Mouse (Mus musculus): ENCODE measurements around the gene Mybphl. TPM values are rescaled to one million over a fixed set of nuclear protein-coding genes. Genes with fewer than 3 reads are reported as not detected.

Gene Mybphl
- total and polyA plus RNA-seq, 2 experiments from 2014 or later, result 0.11 TPM; not detected in 1

DNA sequence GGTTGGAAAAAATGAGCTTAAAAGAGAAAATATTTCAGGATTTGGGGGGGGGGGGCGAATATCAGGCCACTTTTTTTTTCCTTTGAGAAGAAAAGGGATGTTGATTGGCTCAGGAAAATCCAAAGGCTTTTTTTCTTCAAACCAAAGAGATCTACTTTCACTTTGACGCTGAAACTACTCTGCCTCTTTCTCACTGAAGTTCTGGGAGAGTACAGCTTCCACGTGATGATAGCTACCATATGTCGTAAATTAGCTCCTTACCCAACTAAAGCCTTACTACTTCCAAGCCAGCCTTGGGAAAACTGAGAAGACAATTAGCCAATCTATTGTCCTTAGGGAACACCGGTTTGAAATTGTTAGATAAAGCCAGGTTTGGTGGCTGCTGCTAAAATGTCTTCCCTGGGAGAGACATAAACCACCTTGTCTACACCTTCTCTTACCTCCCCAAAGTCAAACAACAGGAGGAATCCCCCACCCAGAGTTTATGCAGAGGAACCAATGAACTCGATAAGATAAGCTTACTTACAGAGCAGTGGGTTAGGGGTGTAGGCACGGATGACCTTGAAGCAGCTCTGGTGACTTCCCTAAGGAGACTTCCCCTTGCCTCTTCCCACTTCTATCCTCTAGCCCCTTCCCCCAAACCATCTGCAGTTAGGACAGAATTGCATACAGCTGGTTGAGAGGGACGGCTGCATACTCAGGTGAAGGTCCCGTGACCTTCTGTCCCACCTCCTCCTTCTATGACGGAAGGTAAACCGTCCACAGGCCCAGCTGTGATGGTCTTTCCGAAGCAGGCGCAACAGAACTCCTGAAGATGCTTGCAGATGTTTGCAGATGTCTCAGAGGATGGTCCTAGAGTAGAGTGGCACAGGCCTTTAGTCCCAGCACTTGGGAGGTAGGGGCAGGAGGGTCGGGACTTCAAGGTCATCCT is 17.5 kb downstream of the Mybphl start:
- ATAC-seq, result no peak
- Histone ChIP-seq H3K9ac (replicated peaks; ENCODE audit: low read length) (no peak overlapping the region), H3K4me2 (ENCODE audit: low read depth, low read length) (no peak overlapping the region), H3K27me3 (ENCODE audit: insufficient read depth, low read length) (no peaks in the 10 kb centered on the region), H3K4me1 (ENCODE audit: insufficient read depth, low read length) (no peaks in the 10 kb centered on the region), H3K36me3 (ENCODE audit: insufficient read depth, low read length) (no peaks in the 10 kb centered on the region), H3K27ac (no peak overlapping the region), H3K4me3 (ENCODE audit: low read length) (no peak overlapping the region), H3K9me3 (ENCODE audit: low read length) (no peaks in the 10 kb centered on the region)
- no peak for DNase-seq (ENCODE audit: low spot score)
- 79% methylated on average over 14 of the region's 14 CpGs for WGBS
- TF ChIP-seq CTCF (IDR thresholded peaks at IDR 0.05; ENCODE audit: low read depth), result no peak

GRCm38 (mm10) chr3:108383485-108384354 is 19.0 kb downstream of the Mybphl start, which contains the start of gene Psrc1:
Psrc1 (plus strand) TSS chr3:108383839.
- Histone ChIP-seq H3K4me1 (ENCODE audit: insufficient read depth, low read length) (no peaks in the 10 kb centered on the region), H3K9me3 (ENCODE audit: low read length) (no peaks in the 10 kb centered on the region), H3K4me3 (ENCODE audit: low read length) (peak within 1 kb of the TSS; percentile 64), H3K27me3 (ENCODE audit: insufficient read depth, low read length) (no peaks in the 10 kb centered on the region), H3K36me3 (ENCODE audit: insufficient read depth, low read length) (no peaks in the 10 kb centered on the region), H3K27ac (no peak within 1 kb of the TSS; the same call in 1 of the 2 replicates), H3K9ac (replicated peaks; ENCODE audit: low read length) (peak within 1 kb of the TSS; percentile 43; the same call in 1 of the 2 replicates), H3K4me2 (ENCODE audit: low read depth, low read length) (peak within 1 kb of the TSS; percentile 78)
- TF ChIP-seq CTCF (IDR thresholded peaks at IDR 0.05; ENCODE audit: low read depth), result peak; percentile 19; the same call in 1 of the 2 replicates
- ATAC-seq (peak; percentile 94), DNase-seq (ENCODE audit: low spot score) (peak; percentile 93)
- 1% methylated on average over 44 of the region's 44 CpGs for WGBS

DNA sequence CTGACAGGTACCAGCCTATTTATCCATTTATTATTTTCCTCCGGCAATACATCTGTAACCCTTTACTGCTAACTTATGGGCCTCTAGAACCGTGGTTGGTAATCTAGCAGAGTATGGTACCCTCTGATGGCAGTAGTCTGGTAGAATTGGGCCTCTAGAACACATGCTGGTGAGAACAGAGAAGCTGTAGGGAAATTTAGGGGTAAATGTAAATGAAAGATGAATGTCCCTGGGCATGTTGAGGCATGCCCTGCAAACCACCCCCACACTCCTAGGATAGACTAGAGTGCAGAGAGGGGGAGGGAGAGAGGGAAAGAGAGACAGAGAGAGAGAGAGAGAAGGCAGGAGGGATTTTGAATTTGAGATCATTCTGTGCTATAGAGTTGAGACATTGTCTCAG is 19.7 kb downstream of the Mybphl start:
- peak overlapping the region; percentile 78 for H3K4me2 ChIP-seq (ENCODE audit: low read depth, low read length)
- DNase-seq (ENCODE audit: low spot score) (no peak), ATAC-seq (no peak)
- H3K27me3 ChIP-seq (ENCODE audit: insufficient read depth, low read length), result no peaks in the 10 kb centered on the region
- H3K27ac ChIP-seq, result no peak overlapping the region
- 41% methylated on average over 2 of the region's 2 CpGs for WGBS
- no peaks in the 10 kb centered on the region for H3K36me3 ChIP-seq (ENCODE audit: insufficient read depth, low read length)
- H3K4me3 ChIP-seq (ENCODE audit: low read length), result peak overlapping the region; percentile 64
- H3K9ac ChIP-seq (replicated peaks; ENCODE audit: low read length), result no peak overlapping the region
- TF ChIP-seq CTCF (IDR thresholded peaks at IDR 0.05; ENCODE audit: low read depth), result no peak
- no peaks in the 10 kb centered on the region for H3K4me1 ChIP-seq (ENCODE audit: insufficient read depth, low read length)
- H3K9me3 ChIP-seq (ENCODE audit: low read length), result no peaks in the 10 kb centered on the region

- H3K9ac ChIP-seq (replicated peaks; ENCODE audit: low read length), result no peak overlapping the region
- no peak for ATAC-seq
- no peaks in the 10 kb centered on the region for H3K4me1 ChIP-seq (ENCODE audit: insufficient read depth, low read length)
- no peak overlapping the region for H3K4me3 ChIP-seq (ENCODE audit: low read length)
- no peak for DNase-seq (ENCODE audit: low spot score)
- no peaks in the 10 kb centered on the region for H3K27me3 ChIP-seq (ENCODE audit: insufficient read depth, low read length)
- no peak overlapping the region for H3K27ac ChIP-seq
- 88% methylated on average over 10 of the region's 10 CpGs for WGBS
- no peaks in the 10 kb centered on the region for H3K9me3 ChIP-seq (ENCODE audit: low read length)
- H3K4me2 ChIP-seq (ENCODE audit: low read depth, low read length), result no peak overlapping the region
- H3K36me3 ChIP-seq (ENCODE audit: insufficient read depth, low read length), result no peaks in the 10 kb centered on the region
- TF ChIP-seq CTCF (IDR thresholded peaks at IDR 0.05; ENCODE audit: low read depth), result no peak
These were observed 21.5 kb downstream of the Mybphl start for GRCm38 (mm10) chr3:108386186-108386585.

- Histone ChIP-seq H3K36me3 (ENCODE audit: insufficient read depth, low read length) (peaks cover 11% of the 10 kb centered on the region; the same call in 1 of the 2 replicates), H3K4me2 (ENCODE audit: low read depth, low read length) (no peak overlapping the region), H3K27ac (no peak overlapping the region), H3K4me1 (ENCODE audit: insufficient read depth, low read length) (no peaks in the 10 kb centered on the region), H3K9me3 (ENCODE audit: low read length) (no peaks in the 10 kb centered on the region), H3K27me3 (ENCODE audit: insufficient read depth, low read length) (no peaks in the 10 kb centered on the region), H3K9ac (replicated peaks; ENCODE audit: low read length) (no peak overlapping the region), H3K4me3 (ENCODE audit: low read length) (no peak overlapping the region)
- peak; percentile 83 for ATAC-seq
- WGBS, result 0% methylated on average over 5 of the region's 5 CpGs
- peak; percentile 99 for TF ChIP-seq CTCF (IDR thresholded peaks at IDR 0.05; ENCODE audit: low read depth)
- peak; percentile 98 for DNase-seq (ENCODE audit: low spot score)
These were observed 24.4 kb downstream of the Mybphl start for GRCm38 (mm10) chr3:108389111-108389545.

- Histone ChIP-seq H3K4me3 (ENCODE audit: low read length) (no peak overlapping the region), H3K9ac (replicated peaks; ENCODE audit: low read length) (no peak overlapping the region), H3K4me1 (ENCODE audit: insufficient read depth, low read length) (no peaks in the 10 kb centered on the region), H3K4me2 (ENCODE audit: low read depth, low read length) (no peak overlapping the region), H3K27me3 (ENCODE audit: insufficient read depth, low read length) (no peaks in the 10 kb centered on the region), H3K9me3 (ENCODE audit: low read length) (no peaks in the 10 kb centered on the region), H3K27ac (no peak overlapping the region), H3K36me3 (ENCODE audit: insufficient read depth, low read length) (peaks cover 41% of the 10 kb centered on the region)
- ATAC-seq (no peak), DNase-seq (ENCODE audit: low spot score) (no peak)
- whole genome bisulfite sequencing, result 24% methylated on average over 10 of the region's 10 CpGs
- no peak for TF ChIP-seq CTCF (IDR thresholded peaks at IDR 0.05; ENCODE audit: low read depth)
These were observed 27.6 kb downstream of the Mybphl start for GRCm38 (mm10) chr3:108392299-108392698.

Data from hindbrain, postnatal 0 days (tissue).